Mouse (Mus musculus): Measurements from ENCODE around the gene Gja3.

Gja3 gene

DNA sequence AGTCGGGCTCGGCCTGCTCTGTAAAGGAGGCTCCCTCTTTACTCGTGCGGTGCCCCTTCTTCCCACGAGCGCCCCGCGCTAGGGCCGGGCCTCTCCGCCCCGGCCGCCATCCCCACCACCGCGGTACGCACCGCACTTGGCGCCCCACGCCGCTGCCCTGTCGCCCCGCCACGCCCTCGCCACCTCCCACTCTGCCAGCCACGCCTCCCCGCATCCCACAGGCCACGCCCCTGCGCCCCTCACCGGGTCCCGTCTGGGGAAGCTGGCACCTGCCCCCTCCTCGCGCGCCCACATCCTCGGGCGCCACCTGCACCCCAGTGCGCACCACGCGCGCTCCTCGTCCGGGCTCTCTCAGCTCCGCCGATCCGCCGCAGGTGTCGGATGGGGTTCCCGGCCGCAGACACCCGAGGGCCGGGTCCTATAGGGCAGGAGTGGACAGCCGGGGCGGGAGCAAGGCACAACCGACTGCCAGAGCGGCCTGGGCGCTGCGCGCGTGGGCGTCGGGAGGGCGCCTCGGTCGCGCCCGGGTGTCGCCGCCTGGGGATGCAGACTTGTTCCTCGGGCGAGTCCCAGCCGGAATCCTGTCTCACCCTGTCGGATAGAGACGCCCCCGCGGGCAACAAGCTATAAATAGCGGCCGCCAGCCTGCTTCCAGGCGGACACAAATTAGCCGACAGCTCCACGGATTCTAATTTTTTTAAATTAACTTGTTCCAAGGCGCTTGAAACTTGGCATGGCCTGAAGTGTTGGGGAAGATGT is at the start of gene Gja3:
Gene Gja3 (minus strand): TSS at position 538 of the 759 bp plus-strand sequence.
- no peak for DNase-seq (ENCODE audit: low read depth)

DNA sequence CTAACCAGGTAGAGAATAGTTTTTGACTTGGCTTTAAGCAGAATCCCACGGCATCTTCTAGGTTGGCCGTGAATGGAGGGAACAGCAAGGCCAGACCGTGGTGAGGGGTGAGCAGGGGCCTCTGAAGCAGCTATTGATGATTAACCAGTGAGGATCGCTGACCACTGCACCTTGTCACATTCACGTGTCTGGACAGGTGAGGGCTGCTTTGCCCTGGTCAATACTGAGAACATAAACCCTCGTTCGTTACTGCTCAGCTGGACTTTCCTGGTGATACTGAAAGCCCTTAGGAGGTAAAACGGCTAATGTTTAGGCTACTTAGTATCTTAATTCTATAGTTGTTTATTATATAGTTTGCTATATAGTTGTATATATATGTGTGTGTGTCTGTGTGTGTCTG is 49.2 kb upstream of the Gja3 start:
- no peak for DNase-seq (ENCODE audit: low read depth)

DNA sequence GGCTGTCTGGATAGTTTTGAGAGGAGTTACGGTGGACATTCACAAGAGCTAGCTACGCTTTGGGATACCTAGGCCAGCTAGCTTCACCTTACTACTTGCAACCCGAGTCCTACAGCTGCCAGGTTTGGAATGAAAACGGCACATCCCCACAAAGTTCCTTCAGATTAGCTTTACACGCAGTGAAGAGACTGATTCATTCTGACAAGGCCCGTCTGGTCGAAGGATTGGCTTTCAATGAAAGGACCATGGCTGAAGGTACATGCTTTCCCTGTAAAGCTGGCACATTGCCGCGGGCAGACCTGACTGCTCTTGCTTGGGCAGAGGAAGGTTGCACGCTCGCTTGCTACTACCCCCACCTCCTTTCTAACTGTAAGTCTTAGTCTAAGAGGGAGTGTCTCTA is 47.8 kb upstream of the Gja3 start:
- no peak for DNase-seq (ENCODE audit: low read depth)

DNA sequence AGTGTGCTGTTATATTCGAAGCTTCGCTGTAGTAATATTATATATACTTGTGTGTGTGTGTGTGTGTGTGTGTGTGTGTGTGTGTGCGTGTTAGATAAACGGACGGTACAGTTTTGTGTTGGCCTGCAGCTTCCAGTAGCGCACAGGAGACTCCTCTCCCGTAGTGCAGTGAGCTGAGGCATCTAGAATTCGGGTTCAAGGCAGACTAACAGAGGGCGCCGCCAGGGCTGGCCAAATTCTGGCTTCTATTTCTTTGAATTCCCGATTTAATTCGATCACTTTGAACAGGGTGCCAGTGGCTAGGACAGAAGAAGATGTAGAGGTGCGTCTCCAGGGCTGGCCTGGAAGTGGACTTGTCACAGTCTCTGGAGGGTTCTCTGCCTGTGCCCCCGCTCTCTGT is 47.2 kb upstream of the Gja3 start:
- no peak for DNase-seq (ENCODE audit: low read depth)

DNA sequence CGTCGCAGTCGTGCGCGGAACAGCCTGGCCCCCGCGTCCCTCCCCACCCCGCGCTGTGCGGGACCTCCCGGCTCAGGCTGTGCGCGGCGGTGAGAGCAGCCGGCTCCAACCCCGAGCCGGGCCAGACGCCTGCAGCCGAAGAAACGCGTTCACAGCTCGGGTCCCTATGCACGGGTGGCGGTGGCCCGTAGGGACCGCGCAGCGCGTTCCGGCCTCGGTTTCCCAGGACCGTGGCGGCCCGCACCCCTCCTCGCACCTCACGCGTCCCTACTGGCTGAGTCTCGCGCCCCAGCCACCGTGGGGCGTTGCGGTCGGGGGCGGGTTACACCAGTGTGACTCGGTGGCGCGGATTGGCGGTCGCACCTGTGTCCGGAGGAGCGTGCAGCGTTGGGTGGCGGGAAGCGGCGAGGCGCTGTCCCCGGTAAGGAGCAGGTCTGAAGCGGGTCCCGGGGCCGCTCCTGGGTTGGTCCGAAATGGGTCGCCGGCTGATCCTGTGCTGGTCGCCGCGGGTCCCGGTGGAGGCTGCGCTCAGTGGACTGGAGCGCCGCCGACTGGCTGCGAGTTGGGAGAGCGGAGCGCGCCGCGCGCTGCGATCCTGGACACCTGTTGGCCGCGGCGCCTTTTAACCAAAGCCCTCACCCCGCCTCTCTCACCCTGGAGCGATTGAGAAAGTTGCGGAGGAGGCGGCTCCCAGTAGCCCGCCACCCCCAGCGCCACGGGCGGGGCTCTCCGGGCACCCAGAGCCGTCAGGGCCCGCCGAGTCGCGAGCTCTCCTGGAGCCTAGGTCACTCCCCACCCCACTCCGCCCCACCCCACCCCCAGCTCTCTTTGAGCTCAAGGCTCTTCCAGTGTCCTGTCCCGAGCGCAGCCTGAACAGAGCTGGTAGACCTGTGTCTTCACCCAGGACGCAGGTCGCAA is 46.5 kb upstream of the Gja3 start, which contains the start of gene Gjb2:
Gene Gjb2 (minus strand): TSS at position 597 of the 918 bp plus-strand sequence.
- no peak for DNase-seq (ENCODE audit: low read depth)

DNA sequence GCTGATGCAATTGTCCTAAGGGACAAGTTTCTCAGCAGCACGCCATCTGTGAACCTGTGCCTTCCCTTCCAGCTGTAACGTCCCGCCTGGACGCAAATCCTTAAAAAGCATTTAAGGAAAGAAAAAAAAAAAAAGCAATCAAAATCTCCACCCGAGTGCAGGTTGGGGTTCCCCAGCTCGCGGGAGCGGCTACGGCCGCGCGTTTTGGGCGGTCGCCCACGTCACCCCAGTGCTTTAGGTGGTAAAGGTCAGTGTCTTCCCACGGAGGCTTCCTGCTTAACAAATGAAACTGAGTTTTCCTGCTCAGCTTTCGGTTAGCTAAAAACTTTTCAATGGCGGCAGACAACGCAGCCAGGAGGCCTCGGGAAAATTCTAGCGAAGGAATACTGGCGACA is 45.8 kb upstream of the Gja3 start:
- no peak for DNase-seq (ENCODE audit: low read depth)

DNA sequence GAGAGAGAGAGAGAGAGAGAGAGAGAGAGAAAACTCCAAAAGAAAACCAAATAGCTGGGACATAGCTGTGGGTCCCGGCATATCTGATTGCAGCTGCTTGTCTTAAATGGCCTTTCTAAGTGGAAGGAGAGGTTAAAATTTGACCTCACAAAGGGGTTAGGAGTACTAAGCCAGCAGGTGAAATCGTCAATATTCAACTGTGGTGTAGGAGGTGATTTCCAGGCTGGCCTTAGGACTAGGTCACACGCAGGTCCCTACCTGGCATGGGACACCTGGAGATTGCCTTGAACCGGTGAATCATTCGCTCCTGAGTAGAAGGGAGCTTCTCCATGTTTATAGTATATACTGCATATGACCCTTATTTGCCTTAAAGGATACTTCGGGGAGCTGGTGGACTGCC is 45.2 kb upstream of the Gja3 start:
- no peak for DNase-seq (ENCODE audit: low read depth)

DNA sequence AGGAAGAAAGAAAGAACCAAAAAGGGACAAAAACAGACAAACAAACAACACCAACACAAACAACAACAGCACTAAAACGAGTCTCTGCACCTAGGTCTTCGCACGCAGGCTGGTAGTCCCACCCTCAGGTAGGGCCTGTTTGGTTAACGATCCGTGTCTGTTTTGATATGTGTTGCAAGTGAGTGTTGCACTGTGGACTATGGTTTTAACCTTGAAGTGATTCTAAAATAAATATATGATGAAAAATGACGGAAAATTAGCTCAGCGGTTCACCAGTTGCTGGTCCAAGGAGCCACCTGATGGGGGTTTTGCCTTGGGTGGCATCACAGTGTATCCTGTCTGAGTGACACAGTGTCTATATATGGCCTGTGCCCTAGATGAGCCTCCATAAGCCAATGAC is 43.7 kb upstream of the Gja3 start:
- DNase-seq (ENCODE audit: low read depth), result no peak

DNA sequence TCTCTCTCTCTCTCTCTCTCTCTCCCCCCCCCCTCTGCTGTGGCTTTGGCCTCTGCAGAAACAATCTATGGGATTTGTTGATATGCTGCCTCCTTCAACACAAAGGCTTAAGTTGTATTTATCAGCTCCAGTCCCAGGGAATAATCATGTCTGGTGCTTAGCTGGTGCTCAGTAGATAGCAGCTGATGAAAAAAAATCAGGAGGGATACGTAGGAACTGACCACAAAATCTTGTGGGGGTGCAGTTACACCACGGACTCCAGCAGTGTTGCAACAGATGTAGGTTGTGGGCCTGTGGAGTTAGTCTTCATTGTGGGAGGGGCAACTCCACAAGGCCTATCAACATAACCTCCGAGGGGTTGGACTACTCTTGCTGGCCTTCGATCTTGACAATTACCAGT is 38.0 kb upstream of the Gja3 start:
- DNase-seq (ENCODE audit: low read depth), result no peak

DNA sequence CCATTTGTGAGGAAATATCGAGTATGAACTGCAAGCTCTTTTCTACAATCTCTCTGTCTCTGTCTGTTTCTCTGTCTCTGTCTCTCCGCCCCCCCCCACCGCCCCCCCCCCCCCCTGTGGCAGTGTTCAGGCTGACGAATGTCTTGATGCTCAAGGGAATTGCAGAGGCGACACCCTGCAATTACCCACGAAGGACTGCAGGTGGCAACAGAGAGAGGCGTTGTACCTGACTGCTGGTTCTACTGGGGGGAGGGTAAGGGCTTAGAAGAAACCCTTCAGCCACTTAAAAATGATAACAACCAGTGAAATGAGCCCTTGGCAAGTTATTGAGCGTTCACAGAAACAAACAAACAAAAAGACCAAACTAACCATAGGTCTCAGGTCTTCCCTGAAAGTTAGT is 35.1 kb upstream of the Gja3 start:
- peak; percentile 49 for DNase-seq (ENCODE audit: low read depth)

DNA sequence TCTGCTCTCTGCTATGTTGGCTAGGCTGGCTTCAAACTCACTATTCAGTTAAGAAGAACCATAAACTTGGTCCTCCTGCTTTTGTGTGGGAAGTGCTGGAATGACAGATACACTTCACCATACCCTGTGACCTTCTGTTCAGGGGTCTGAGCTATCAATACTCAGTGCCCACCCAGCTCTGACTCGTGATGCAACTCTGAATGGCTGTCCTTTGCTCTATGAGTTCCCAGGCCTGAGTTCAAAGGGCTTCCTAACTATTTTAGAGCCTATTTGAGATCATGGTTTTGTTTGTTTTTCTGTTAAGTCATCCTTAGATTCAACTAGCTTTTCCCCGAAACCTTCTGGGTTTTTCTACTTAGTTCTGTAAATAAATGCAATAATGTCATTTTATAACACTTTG is 32.1 kb upstream of the Gja3 start:
- no peak for DNase-seq (ENCODE audit: low read depth)

DNA sequence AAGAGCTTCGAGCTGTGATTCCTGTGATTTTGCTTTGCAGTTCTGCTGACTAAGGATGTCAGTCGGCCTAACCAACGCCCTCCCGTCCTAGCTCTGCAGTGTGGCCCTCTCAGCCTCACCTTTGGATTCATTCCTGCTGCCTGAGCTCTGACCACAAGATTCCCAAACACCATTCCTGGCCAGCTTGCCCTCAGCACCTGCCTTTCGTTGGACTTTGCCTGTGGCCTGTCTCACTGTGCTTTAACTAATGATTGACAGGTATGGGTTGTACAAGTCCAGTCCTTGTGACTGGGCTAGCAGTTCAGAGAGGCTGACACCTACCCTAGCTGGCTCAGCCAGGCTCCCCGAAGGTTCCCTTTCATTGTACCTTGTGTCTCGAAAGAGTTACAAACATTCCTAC is 31.2 kb upstream of the Gja3 start:
- no peak for DNase-seq (ENCODE audit: low read depth)

DNA sequence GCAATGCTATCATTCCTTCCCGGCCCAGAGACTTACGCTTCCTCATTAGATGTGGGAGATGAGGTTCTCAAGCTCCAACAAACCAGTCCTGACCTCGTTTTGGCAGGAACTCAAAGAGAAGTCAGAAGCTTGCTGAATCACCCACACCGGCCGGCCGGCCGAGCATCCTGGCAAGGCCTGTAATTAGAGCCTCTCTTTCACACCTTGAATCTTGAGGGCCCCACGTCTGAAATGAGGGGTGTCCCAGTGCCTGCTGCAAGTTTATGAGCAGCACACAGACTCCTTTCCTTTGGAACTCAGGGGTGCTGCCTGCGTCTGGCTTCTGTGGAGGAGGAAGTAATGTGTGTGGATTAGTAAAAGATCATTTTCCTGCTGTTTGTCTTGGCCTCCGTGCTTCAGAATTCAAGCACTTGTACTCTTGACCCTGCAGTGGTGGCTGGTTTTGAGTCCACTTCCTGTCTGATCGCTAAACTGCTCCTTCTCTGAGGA is 26.3 kb upstream of the Gja3 start:
- DNase-seq (ENCODE audit: low read depth), result no peak

DNA sequence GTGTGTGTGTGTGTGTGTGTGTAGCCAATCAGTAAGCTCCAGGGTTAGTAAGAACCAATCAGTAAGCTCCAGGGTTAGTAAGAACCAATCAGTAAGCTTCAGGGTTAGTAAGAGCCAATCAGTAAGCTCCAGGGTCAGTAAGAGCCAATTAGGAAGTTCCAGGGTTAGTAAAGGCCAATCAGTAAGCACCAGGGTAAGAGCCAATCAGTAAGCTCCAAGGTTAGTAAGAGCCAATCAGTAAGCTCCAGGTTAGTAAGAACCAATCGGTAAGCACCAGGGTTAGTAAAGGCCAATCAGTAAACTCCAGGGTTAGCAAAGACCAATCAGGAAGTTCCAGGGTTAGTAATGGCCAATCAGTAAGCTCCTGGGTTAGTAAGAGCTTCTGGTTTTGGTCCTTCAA is 25.0 kb upstream of the Gja3 start:
- no peak for DNase-seq (ENCODE audit: low read depth)

DNA sequence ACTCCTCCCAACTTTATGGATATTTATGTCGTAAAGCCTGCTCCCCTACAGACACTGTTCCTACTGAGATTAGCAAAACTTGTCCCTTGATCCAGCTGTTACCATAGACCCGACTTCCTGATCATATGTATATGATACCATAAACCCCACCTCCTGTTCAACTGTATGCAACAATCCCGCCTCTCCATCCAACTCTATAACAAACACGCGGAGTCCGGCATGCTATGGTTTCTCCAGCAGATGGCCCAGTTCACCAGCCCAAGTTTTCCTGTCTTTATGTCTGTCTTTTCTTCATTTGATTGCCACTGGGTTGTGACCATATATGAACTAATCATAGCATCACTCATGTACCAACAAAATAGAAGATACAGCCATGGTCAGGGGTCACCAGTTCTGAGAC is 17.6 kb upstream of the Gja3 start:
- no peak for DNase-seq (ENCODE audit: low read depth)

DNA sequence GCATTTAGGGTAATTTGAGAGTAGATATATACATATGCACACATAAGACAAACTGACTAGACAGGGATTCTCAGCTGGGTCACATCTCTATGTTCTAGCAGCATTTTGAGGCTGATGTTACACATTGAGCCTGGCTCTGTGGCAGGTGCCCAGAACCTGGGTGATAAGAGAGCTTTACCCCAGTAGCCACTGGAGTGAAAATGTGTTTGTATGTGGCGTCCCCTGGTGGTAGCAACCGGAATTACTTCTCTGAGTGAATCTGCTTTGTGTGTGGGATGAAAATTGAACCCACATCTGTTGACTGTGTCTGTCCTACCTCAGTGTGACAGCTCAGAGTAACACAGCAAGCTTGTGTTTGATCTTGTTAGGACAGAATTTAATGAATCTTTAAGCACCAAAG is 12.0 kb upstream of the Gja3 start:
- DNase-seq (ENCODE audit: low read depth), result peak; percentile 56

DNA sequence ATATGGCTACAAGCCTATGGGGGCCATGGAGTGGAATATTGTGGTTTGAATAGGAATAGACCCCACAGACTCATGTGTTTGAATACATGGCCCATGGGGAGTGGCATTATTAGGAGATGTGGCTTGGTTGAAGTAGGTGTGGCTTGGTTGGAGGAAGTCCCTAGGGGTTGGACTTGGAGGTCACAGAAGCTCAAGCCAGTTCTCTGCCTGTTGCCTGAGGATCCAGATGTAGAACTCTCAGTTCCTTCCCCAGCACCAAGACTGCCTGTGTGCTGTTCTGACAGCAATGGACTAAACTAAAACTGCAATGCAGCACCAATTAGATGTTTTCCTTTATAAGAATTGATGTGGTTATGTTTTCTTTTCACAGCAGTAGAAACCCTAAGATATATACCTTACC is 8.2 kb upstream of the Gja3 start:
- no peak for DNase-seq (ENCODE audit: low read depth)

DNA sequence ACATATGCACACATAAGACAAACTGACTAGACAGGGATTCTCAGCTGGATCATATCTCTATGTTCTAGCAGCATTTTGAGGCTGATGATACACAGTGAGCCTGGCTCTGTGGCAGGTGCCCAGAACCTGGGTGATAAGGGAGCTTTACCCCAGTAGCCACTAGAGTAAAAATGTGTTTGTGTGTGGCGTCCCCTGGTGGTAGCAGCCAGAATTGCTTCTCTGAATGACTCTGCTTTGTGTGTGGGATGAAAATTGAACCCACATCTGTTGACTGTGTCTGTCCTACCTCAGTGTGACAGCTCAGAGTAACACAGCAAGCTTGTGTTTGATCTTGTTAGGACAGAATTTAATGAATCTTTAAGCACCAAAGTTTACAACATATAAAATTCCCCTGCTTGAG is 2.2 kb upstream of the Gja3 start:
- peak; percentile 62 for DNase-seq (ENCODE audit: low read depth)

DNA sequence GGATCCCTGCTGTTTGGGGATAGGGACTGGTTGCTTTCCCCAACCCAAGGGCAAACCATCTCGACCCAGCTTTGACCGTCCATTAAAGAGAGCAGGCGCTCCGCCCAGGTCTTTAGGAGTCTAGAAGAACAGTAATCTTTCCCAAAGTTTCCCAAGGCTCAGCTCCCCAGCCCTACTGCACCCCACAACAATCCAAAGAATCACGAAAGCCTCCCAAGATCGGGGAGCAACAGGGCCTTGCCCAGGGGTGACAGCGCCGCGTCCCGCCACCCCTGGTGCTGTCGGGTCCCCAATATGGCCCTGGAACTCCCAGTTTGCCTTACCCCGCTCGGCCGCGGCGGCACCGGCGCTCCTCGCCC is 717 bp downstream of the Gja3 start:
- DNase-seq (ENCODE audit: low read depth), result no peak

DNA sequence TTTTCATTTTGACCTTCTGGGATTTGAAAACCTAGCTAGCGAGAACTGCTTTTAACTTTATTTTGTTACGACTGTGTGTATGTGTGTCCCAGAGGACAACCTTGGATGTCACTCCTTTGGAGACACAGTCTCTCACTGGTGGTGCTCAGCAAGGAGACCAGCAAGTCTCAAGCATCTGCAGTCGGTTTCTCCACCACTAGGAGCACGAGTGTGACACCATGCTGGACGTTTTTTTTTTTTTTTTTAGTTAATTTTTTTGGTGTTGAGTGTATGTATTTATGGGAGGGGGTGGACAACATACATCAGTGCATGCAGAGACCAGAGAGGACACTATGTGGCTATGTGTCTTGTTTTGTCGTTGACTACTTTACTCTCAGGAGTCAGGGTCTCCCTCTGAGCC is 5.2 kb downstream of the Gja3 start:
- DNase-seq (ENCODE audit: low read depth), result no peak

DNA sequence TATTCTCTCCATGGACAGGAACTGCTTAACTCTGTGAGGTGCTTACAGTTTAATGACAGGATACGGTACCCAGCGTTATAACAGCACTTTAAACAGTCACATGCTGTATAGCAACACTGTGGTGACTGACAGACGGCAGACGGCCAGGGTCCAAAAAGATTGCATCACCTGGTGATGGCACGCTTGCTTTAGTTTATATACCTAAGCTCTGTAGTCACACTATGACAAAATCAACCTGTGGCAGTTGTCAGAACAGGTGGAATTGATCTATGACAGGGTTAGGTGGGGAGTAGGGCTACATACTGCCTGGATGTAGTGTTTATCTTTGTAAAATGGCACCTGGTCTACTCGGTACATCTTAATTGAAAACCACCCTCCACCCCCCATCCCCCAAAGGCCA is 14.0 kb downstream of the Gja3 start:
- no peak for DNase-seq (ENCODE audit: low read depth)

DNA sequence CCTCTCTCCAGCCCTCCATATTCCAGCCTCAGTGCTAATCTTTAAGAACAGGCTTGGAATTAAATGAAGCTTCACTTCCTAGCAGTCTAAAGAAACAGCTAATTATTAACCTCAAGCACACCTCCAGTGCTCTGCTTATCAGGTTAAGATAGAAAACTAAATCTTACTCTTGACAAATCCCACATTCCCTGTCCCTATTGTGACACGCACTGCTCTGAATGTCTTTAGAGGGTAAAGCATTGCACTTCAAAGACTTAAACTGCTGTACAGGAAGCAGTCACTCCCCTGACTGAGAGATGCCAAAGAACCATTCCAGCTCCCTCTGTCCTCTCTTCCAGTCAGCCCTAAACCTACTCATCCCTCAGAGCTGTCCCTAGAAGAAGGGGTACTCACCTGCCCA is 16.5 kb downstream of the Gja3 start:
- no peak for DNase-seq (ENCODE audit: low read depth)

DNA sequence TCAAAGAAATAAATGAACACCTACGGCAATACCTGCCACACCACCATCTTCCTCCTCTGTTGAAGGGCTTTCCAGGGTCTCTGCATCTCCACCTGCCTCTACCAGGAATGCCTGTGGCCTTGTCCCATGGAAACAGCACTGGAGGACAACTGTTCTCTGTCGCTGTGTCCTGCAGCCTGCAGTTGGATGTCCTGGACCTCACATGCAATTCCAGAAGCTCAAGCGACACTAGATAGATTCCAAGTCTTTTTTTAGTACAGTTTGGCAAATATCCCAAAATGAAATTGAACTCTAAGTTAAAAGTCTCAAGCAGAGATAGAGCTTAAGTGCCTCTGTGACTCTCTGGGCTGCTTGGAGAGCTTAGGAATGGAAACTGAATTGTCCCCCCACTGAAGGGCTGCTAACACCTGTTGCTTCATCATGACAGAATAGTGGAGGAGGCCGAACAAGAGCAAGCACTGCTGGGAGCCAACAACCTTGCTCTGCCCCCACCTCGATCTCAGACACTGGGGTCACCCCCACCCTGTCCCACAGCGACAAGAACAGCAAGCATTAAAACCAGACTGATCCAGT is 22.9 kb downstream of the Gja3 start:
- DNase-seq (ENCODE audit: low read depth), result no peak

Data from c-Kit-positive CD71-positive TER-119-negative erythroid progenitor cells, embryonic 14.5 days (primary cell).